Mouse (Mus musculus) liver, embryonic 14 days (tissue): ENCODE data around the gene 4933405O20Rik. TPM values are rescaled to one million over a fixed set of nuclear protein-coding genes. Genes with fewer than 3 reads are reported as not detected.

Experiments used
- polyA plus RNA-seq: library from polyadenylated mRNA; depleted of rRNA; stranded (reverse); fragments of >200 nt; gene quantifications from 2 replicates; pipeline ENCODE4 v1.2.3, GENCODE M21; 2012; rRNA removed

The 4933405O20Rik gene
- not detected in 2 replicates for polyA plus RNA-seq

GRCm38 (mm10) chr7:50598890-50599289, at the start of gene 4933405O20Rik:
4933405O20Rik (plus strand) TSS chr7:50599190.

